ENCODE assay signal across 9 mouse cellular contexts in genomic region chr5:7448001-7448400, GRCm38 (mm10).
"Had no signal": no experiment of that assay in that cellular context is flagged by ENCODE, and none has a peak within 500 bp of the region (broad histone marks: within the 10 kb centered on the region; RNA-seq: fewer than 3 reads in every experiment).

No protein-coding gene starts in this region.

- DNase-seq: kidney, adult 2 months; kidney, postnatal 14 days; lung, adult 18-20 months; thymus, postnatal 36 days had no signal

- H3K27ac ChIP-seq: kidney, embryonic 15.5 days; limb, embryonic 13.5 days; liver, embryonic 14.5 days; midbrain, embryonic 13.5 days; neural tube, embryonic 15.5 days had no signal

- H3K4me3 ChIP-seq: kidney, embryonic 15.5 days; limb, embryonic 13.5 days; midbrain, embryonic 13.5 days; neural tube, embryonic 15.5 days had no signal
